Mouse (Mus musculus) C2C12 (cell line): ENCODE measurements around the gene 1700025C18Rik.

Source experiments
- CEBPB ChIP-seq: IDR thresholded peaks from one replicate; pipeline ENCODE4 v1.6.1; 2011; ENCODE audit warnings: low read depth, mild to moderate bottlenecking, control low read depth, moderate library complexity
- CTCF ChIP-seq: IDR thresholded peaks from one replicate; pipeline ENCODE4 v1.5.1; 2011; ENCODE audit not compliant: control insufficient read depth, insufficient read depth, insufficient read length
- MAX ChIP-seq: IDR thresholded peaks from one replicate; pipeline ENCODE4 v1.6.1; 2011; ENCODE audit warnings: mild to moderate bottlenecking, control low read depth
- MYOD1 ChIP-seq: IDR thresholded peaks from one replicate; pipeline ENCODE4 v1.6.1; 2011; ENCODE audit warnings: low read depth; ENCODE audit not compliant: control insufficient read depth, insufficient read length
- USF1 ChIP-seq: IDR thresholded peaks from one replicate; pipeline ENCODE4 v1.6.1; 2011; ENCODE audit warnings: low read depth, mild to moderate bottlenecking, control low read depth, moderate library complexity

DNA sequence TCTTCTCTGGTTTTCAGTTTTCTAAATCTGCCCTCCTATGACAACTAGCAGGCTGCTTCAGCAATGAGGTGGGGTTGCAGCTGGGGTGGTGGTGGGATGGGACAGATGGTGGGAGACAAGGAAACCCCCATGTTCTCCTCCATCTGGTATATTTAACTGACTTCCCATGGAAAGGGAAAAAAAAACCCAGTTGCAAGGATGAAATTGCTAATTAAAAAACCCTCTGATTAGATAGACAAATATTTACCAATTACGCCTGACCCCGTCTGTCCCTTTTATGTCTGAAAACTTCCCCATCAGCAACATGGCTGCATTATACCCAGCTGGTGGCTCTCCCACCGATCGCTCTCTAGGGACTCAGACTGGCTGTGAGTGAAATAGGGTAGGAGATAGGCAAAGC is 3.9 kb downstream of the 1700025C18Rik start:
- TF ChIP-seq MYOD1, result no peak
- no peak for TF ChIP-seq CTCF
- no peak for TF ChIP-seq MAX
- TF ChIP-seq USF1, result no peak
- TF ChIP-seq CEBPB, result no peak
